Mouse (Mus musculus) left cerebral cortex, adult 2 months (tissue): ENCODE measurements at regions not wholly inside any gene's neighbourhood (a gene's known extent, or its start where the extent isn't known, plus 50 kb on each side); places are given as distances from the start of the nearest gene placed in this dataset.

ENCODE experiments used
- DNase-seq, 2 experiments: peaks; one replicate each; pipeline ENCODE4 v3.0.0; 2021 to 2022; ENCODE audit warnings: low spot score in 2 of 2, mixed read lengths in 1 of 2; ENCODE audit errors: extremely low spot score in 1 of 2
- H3K27ac ChIP-seq: fragments of 200-600 bp; 2 replicates; pipeline ENCODE4 v1.8.1; 2022
- H3K4me3 ChIP-seq: fragments of 200-600 bp; 2 replicates; pipeline ENCODE4 v1.8.1; 2022
- CTCF ChIP-seq: fragments of 200-600 bp; IDR thresholded peaks from 2 replicates; pipeline ENCODE4 v1.8.1; 2022; ENCODE audit warnings: antibody characterized with exemption, mild to moderate bottlenecking, moderate library complexity
- intact Hi-C: fragments of 180-260 bp; cut with DNase I; formaldehyde crosslinking; loops from one replicate; pipeline ENCODE4 v1.15.1; 2025

DNA sequence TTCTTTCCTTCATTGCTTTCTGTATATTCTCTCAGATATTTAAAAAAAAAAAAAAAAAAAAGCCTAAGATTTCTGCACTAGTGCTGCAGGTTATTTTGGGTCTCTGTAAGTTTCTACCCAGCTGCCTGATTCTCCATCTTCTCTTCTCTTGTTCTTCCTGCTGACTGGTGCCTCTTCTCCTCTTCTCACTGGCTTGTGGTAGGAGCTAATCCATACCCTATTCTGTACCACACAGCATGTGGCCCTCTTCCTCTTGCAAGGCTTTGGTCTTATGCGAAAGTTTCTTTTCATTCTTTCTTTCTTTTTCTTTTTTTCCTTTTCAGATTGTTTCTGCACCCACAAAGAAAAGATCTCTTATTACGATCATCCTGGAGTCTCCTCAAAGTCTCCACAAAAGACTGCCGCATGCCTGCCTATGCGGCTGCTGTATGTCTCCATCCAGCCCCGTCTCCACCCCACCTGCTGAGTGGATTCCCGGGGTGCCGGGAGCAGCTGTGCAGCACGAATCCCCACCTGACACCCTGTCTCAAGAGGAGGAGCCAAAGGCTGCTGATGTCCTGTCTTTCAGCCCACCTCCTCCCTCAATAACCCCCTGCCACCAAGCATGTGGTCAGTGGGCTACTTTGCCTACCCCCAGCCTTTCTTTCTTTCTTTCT is 66.3 kb downstream of the Ythdf1 start:
- no peak for TF ChIP-seq CTCF
- intact Hi-C loops, result no loop called here
- Histone ChIP-seq H3K4me3 (0 out of 2 replicates have a peak overlapping the region, but pooled peaks have one; percentile 7), H3K27ac (peak overlapping the region; percentile 63)
- no peak for DNase-seq

DNA sequence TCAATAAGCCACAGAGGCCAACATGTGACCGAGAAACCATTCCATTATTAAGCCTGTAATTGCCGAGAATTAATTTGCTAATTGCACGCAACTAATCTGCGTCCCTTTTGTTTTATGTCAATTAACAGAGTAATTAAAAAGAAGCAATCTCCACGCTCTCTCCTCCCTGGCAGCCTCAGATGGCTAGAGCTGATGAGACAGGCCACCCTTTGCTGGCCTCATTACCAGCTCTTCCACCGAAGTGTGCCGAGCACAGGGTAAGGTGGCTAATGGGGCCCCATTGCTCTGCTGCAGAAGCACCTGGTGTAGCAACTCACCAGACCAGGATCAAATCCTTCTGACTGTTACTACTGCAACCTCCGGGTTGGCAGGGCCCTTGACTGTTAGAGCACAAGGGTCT is 70.8 kb upstream of the Bhlhe23 start:
- no peak for TF ChIP-seq CTCF
- Histone ChIP-seq H3K27ac (no peak overlapping the region), H3K4me3 (no peak overlapping the region)
- intact Hi-C loops, result no loop called here
- no peak for DNase-seq

DNA sequence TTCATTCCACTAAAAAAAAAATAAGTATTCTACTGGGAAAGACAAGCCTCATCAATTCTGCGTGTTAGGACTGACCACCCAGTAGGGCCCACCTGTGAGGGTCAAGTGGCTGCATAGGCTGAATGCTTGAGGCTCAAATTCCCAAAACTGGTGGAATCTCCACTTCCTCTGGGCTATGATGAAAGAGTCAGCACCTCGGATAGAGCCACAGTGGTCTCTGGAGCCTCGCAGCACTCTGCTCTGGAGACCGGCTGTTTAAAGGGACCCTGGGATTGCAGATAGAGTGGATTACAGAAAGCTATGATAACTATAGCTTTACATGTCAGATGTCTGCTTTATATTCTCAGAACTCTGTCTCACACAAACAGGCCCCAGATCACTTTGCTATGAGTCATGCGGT is 68.3 kb upstream of the Bhlhe23 start:
- H3K4me3 ChIP-seq, result no peak overlapping the region
- H3K27ac ChIP-seq, result no peak overlapping the region
- TF ChIP-seq CTCF, result no peak
- DNase-seq, result no peak
- intact Hi-C loops, result no loop called here

DNA sequence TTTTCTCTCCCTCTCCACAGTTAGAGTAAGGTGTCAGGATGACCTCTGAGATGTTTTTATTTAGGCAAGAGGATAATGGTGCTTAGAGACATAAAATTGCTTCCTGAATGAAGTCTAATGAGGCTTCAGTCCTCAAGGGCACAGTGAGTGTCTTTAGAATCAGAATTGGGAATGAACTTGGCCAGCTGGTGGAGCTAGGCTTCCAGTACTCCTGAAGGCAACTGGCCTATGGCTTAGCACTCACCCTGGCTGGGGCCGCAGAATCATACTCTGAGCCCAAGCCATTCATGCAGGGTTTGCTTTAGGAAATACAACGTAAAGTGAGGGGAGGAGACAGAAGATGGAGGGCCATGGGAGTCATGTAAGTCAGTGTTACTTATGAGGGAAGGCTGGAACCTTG is 67.0 kb upstream of the Bhlhe23 start:
- intact Hi-C loops, result no loop called here
- no peak overlapping the region for H3K4me3 ChIP-seq
- H3K27ac ChIP-seq, result no peak overlapping the region
- DNase-seq, result no peak
- peak; percentile 6 for TF ChIP-seq CTCF

DNA sequence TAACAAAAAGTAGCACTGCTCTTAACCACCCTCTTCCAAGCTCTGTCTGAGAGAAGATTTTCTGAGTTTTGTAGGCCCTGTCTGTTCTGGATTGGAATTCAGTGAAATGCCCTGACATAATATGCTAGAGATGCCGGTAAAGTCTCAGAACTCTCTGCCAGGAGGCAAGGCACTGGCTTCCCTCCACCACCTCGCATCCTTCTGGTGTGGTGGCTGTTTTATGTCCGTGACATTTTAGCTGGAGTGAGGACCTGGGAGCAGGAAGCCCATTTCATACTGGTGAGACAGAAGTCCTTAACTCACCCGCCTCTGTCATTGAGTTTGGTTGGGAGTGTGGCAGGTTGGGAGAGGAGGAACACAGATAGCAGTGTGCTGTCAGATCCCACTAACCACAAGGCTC is 62.4 kb upstream of the Bhlhe23 start:
- H3K27ac ChIP-seq, result no peak overlapping the region
- intact Hi-C loops, result no loop called here
- no peak for DNase-seq
- no peak overlapping the region for H3K4me3 ChIP-seq
- no peak for TF ChIP-seq CTCF

DNA sequence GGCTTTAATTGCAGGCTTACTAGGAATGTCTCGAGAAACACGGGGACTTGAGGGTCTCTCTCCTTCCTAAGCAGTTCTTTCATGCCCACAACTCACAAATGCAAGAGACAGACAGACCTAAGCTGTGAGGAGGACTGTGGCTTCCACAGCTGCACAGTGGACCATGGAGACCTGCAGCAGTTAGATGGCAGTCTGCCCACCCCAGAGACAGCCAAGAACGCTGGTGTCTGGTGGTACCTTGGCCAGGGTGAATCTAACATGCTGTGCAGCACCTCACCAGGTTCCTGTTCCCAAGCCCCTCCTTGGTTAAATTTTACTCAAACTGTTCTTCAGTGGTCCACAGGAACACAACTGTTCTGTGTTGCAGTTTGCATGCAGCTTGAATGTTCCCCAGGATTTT is 61.3 kb upstream of the Bhlhe23 start:
- Histone ChIP-seq H3K4me3 (no peak overlapping the region), H3K27ac (no peak overlapping the region)
- DNase-seq, result no peak
- intact Hi-C loops, result no loop called here
- TF ChIP-seq CTCF, result no peak

DNA sequence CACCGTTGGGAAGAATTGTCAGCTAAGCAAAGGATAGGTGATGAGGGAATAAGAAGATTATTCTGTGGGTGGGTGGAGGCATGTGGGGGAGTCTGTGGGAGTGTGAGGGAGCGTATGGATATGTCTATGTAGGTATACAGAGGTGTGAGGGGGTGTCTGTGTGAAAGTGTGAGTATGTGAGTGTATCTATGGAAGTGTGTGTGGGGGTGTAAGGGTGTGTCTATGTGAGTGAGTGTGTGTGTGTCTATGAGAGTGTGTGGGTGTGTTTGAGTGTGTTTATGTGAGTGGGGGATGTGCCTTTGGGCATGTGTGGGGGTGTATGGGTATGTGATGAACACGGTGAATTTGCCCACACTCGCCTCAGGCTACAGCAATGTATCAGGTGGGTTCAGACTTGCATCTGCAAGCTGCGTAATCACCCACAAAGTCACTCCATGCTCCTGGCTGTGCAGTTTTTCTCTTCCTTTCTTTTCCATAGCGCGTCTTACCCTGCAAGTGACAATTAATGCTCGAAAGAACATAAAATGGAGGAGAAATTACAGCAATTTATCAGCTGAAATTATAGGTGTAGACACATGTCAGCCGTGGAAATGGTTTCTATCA is 60.7 kb upstream of the Bhlhe23 start:
- intact Hi-C loops, result no loop called here
- Histone ChIP-seq H3K27ac (no peak overlapping the region), H3K4me3 (no peak overlapping the region)
- no peak for TF ChIP-seq CTCF
- no peak for DNase-seq

DNA sequence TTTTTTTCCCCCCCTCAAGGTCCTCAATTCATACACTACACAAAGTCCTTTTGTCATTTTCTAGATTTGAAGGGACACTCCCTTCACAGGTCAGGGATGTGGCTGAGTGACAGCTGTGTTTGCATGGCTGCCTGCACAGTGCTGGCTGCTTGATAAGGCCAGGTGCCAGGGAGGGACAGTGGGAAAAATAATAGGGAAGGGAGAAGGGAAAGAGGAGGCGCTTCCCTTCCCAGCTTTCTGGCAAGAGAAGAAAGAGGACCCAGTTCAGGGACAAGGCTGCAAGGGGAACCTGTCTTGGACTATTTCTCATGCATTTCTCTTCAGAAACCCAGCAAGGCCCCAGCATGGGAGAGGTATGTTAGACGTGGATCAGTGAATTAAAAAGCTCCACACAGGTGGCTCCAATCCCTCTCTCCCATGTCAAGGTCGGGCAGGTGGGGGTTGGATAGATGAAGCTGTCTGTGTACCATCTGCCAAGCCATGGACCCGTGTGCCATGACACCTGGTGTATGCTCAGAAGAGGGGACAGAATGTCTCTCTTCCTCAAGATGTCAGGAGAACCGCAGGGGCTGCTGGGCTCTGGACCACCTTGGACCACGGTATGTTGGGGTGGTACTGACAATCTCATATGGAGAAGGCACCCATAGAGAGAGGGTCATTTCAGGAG is 59.4 kb upstream of the Bhlhe23 start:
- intact Hi-C loops, result no loop called here
- Histone ChIP-seq H3K4me3 (no peak overlapping the region), H3K27ac (no peak overlapping the region)
- DNase-seq, result no peak
- TF ChIP-seq CTCF, result no peak

DNA sequence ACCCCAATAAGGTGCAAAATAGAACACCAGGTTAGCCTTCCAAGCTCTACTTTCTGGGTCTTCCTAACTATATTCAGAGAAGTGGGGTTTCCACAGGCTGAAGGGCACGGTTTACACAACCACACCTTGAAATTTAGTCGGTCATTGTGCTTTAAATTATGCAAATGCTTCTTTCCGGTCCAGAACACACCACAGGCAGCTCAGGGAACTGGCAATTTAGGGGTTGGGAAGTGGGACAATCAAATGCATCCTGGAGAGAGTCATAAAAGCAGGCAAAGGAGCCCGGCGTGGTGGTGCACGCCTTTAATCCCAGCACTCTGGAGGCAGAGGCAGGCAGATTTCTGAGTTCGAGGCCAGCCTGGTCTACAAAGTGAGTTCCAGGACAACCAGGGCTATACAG is 56.0 kb upstream of the Bhlhe23 start:
- no peak for DNase-seq
- intact Hi-C loops, result no loop called here
- TF ChIP-seq CTCF, result no peak
- H3K4me3 ChIP-seq, result no peak overlapping the region
- no peak overlapping the region for H3K27ac ChIP-seq

DNA sequence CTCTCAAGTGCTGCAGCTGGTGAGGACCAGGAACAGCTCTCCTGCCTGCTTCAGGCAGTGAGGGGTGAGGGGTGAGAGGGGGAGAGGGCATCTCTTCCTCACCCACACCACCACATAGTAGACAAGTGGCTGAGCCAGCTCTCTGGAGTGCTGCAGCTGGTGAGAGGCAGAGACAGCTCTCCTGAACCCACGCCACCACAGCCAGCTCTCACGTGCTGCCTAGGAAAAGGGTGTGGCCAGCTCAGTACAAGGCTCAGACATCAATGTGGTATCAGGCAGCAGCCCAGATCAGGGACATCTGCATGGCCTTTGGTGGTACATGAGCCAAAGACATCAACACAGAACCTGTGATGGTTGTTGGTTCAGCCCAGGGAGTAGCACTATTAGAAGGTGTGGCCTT is 53.9 kb upstream of the Bhlhe23 start:
- no peak overlapping the region for H3K4me3 ChIP-seq
- peak overlapping the region; percentile 10; the same call in 1 of the 2 replicates for H3K27ac ChIP-seq
- TF ChIP-seq CTCF, result no peak
- intact Hi-C loops, result no loop called here
- DNase-seq, result no peak

DNA sequence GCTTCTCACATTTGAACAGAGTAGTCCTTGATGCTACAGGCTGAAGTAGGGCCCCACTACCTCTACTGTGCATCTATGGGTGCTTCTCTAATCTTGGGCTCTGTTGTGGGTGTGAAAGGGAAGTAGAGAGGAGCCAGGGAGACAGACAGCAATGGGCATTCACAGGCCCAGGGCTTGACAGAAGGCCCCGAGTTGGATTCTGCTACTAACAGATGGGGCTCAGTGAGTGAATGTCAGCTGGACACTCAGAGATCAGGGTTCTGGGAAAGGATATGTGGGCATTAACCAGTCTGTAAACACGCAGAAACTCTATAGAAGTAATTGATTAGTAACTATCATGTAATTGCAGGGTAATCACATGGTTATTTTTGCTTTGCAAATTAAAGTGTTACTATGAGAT is 51.4 kb upstream of the Bhlhe23 start:
- DNase-seq, result no peak
- TF ChIP-seq CTCF, result no peak
- intact Hi-C loops, result loop anchor here (10.0 kb wide), 1 partner anchor 237 kb away; no protein-coding TSS in a partner anchor
- no peak overlapping the region for H3K4me3 ChIP-seq
- no peak overlapping the region; the same call in 1 of the 2 replicates for H3K27ac ChIP-seq

DNA sequence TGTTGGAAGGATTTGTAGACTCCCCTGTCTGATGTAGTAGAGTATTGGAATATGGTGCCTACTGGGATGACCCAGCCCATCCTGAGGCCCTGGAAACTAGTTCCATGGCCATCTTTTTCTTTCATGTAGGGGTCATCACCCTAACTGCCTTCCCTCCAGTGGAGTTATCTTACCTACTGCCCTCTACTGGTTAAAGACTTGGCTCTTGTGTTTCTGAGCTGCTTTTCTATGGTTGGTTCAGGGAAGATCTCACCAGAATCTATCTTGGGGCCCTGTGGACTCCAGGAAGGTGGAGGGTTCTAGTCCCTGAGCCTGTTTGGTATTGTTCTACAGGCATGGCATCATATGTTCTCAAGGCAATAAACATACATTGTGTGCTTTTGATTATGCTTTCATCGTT is 50.0 kb upstream of the Bhlhe23 start:
- no peak for DNase-seq
- intact Hi-C loops, result loop anchor here (10.0 kb wide), 1 partner anchor 238 kb away; no protein-coding TSS in a partner anchor
- Histone ChIP-seq H3K4me3 (no peak overlapping the region), H3K27ac (peak overlapping the region; percentile 96)
- TF ChIP-seq CTCF, result peak; percentile 19
